Mouse (Mus musculus): ENCODE results near the gene H2al1f.
"Not testable (repeated sequence)": the region's sequence is repeated elsewhere in the genome, so short reads cannot be mapped to it uniquely, and the experiment has no call there.

Gene H2al1f

GRCm38 (mm10) chrX:11314858-11315257, at the start of gene H2al1f:
TSS of gene H2al1f (plus strand) at chrX:11315158.
- not testable (repeated sequence) for DNase-seq (ENCODE audit: inconsistent ontology term)

- DNase-seq (ENCODE audit: inconsistent ontology term), result no peak
These were observed 47.2 kb upstream of the H2al1f start for GRCm38 (mm10) chrX:11267791-11268190.

- DNase-seq (ENCODE audit: inconsistent ontology term), result peak; percentile 32
These were observed 45.9 kb upstream of the H2al1f start for GRCm38 (mm10) chrX:11269074-11269473.

- DNase-seq (ENCODE audit: inconsistent ontology term), result no peak
These were observed 41.8 kb upstream of the H2al1f start for GRCm38 (mm10) chrX:11273190-11273589.

- DNase-seq (ENCODE audit: inconsistent ontology term), result no peak
These were observed 37.9 kb upstream of the H2al1f start for GRCm38 (mm10) chrX:11277083-11277482.

GRCm38 (mm10) chrX:11280741-11281140, 34.2 kb upstream of the H2al1f start:
- DNase-seq (ENCODE audit: inconsistent ontology term), result no peak

GRCm38 (mm10) chrX:11288306-11288882, 26.6 kb upstream of the H2al1f start:
- DNase-seq (ENCODE audit: inconsistent ontology term), result peak; percentile 5

GRCm38 (mm10) chrX:11289244-11289643, 25.7 kb upstream of the H2al1f start:
- DNase-seq (ENCODE audit: inconsistent ontology term), result no peak

- not testable (repeated sequence) for DNase-seq (ENCODE audit: inconsistent ontology term)
These were observed 16.0 kb upstream of the H2al1f start, which contains the start of gene H2al1a for GRCm38 (mm10) chrX:11298957-11299356. TSS of gene H2al1a (plus strand) at chrX:11299257.

- DNase-seq (ENCODE audit: inconsistent ontology term), result not testable (repeated sequence)
These were observed 12.8 kb upstream of the H2al1f start, which contains the start of gene H2al1b for GRCm38 (mm10) chrX:11302132-11302531. TSS of gene H2al1b (plus strand) at chrX:11302432.

- not testable (repeated sequence) for DNase-seq (ENCODE audit: inconsistent ontology term)
These were observed 9.6 kb upstream of the H2al1f start, which contains the start of gene H2al1c for GRCm38 (mm10) chrX:11305355-11305754. TSS of gene H2al1c (plus strand) at chrX:11305655.

- not testable (repeated sequence) for DNase-seq (ENCODE audit: inconsistent ontology term)
These were observed 6.4 kb upstream of the H2al1f start, which contains the start of gene H2al1d for GRCm38 (mm10) chrX:11308524-11308923. TSS of gene H2al1d (plus strand) at chrX:11308824.

GRCm38 (mm10) chrX:11311634-11312033, 3.3 kb upstream of the H2al1f start, which contains the start of gene H2al1e:
TSS of gene H2al1e (plus strand) at chrX:11311934.
- DNase-seq (ENCODE audit: inconsistent ontology term), result not testable (repeated sequence)

- not testable (repeated sequence) for DNase-seq (ENCODE audit: inconsistent ontology term)
These were observed 3.0 kb downstream of the H2al1f start, which contains the start of gene H2al1g for GRCm38 (mm10) chrX:11317956-11318355. TSS of gene H2al1g (plus strand) at chrX:11318256.

GRCm38 (mm10) chrX:11321192-11321591, 6.2 kb downstream of the H2al1f start, which contains the start of gene H2al1h:
TSS of gene H2al1h (plus strand) at chrX:11321492.
- not testable (repeated sequence) for DNase-seq (ENCODE audit: inconsistent ontology term)

GRCm38 (mm10) chrX:11324359-11324758, 9.4 kb downstream of the H2al1f start, which contains the start of gene H2al1i:
TSS of gene H2al1i (plus strand) at chrX:11324659.
- DNase-seq (ENCODE audit: inconsistent ontology term), result not testable (repeated sequence)

- not testable (repeated sequence) for DNase-seq (ENCODE audit: inconsistent ontology term)
These were observed 12.6 kb downstream of the H2al1f start, which contains the start of gene H2al1j for GRCm38 (mm10) chrX:11327522-11327921. TSS of gene H2al1j (plus strand) at chrX:11327822.

- DNase-seq (ENCODE audit: inconsistent ontology term), result no peak
These were observed 30.8 kb downstream of the H2al1f start for GRCm38 (mm10) chrX:11345762-11346161.

- no peak for DNase-seq (ENCODE audit: inconsistent ontology term)
These were observed 31.8 kb downstream of the H2al1f start for GRCm38 (mm10) chrX:11346756-11347155.

GRCm38 (mm10) chrX:11360823-11361222, 45.9 kb downstream of the H2al1f start:
- no peak for DNase-seq (ENCODE audit: inconsistent ontology term)

GRCm38 (mm10) chrX:11361261-11361660, 46.3 kb downstream of the H2al1f start:
- no peak for DNase-seq (ENCODE audit: inconsistent ontology term)

- DNase-seq (ENCODE audit: inconsistent ontology term), result no peak
These were observed 48.9 kb downstream of the H2al1f start for GRCm38 (mm10) chrX:11363890-11364289.

Measured in Muller cell, postnatal 12 days (primary cell).